Mouse (Mus musculus) embryonic facial prominence, embryonic 13.5 days (tissue): Measurements from ENCODE around the gene Tmem79. TPM values are rescaled to one million over a fixed set of nuclear protein-coding genes. Genes with fewer than 3 reads are reported as not detected.
"Not testable (repeated sequence)": the region's sequence is repeated elsewhere in the genome, so short reads cannot be mapped to it uniquely, and the experiment has no call there.

Experiments used
- ATAC-seq: fragments of 200-750 bp; cut with Nextera tagmentation; 2 replicates; pipeline ENCODE4 v1.8.0; 2017; ENCODE audit warnings: low read depth; ENCODE audit not compliant: insufficient number of reproducible peaks, insufficient read depth, low FRiP score, low TSS enrichment
- H3K27ac ChIP-seq: fragments of 300-500 bp; sonication (generic); 2 replicates; pipeline ENCODE4 v1.5.1; 2015; ENCODE audit warnings: moderate library complexity, mild to moderate bottlenecking, inconsistent platforms
- H3K27me3 ChIP-seq: fragments of 300-500 bp; sonication (generic); 2 replicates; pipeline ENCODE4 v1.6.1; 2015; ENCODE audit warnings: mild to moderate bottlenecking, inconsistent platforms
- H3K36me3 ChIP-seq: fragments of 300-500 bp; sonication (generic); 2 replicates; pipeline ENCODE4 v1.6.1; 2015; ENCODE audit warnings: mild to moderate bottlenecking, inconsistent platforms
- H3K4me1 ChIP-seq: fragments of 300-500 bp; sonication (generic); 2 replicates; pipeline ENCODE4 v1.6.1; 2015; ENCODE audit warnings: inconsistent platforms
- H3K4me2 ChIP-seq: fragments of 300-500 bp; sonication (generic); 2 replicates; pipeline ENCODE4 v1.6.1; 2015; ENCODE audit warnings: moderate library complexity, mild to moderate bottlenecking, inconsistent platforms
- H3K4me3 ChIP-seq: fragments of 300-500 bp; sonication (generic); 2 replicates; pipeline ENCODE4 v1.5.1; 2015; ENCODE audit warnings: mild to moderate bottlenecking, inconsistent platforms
- H3K9ac ChIP-seq: fragments of 300-500 bp; sonication (generic); 2 replicates; pipeline ENCODE4 v1.6.1; 2015; ENCODE audit warnings: mild to moderate bottlenecking, inconsistent platforms
- H3K9me3 ChIP-seq: fragments of 300-500 bp; sonication (generic); 2 replicates; pipeline ENCODE4 v1.6.1; 2016; ENCODE audit warnings: inconsistent platforms
- WGBS: fragments of 180-500 bp; shearing (Covaris S2); methylation state at CpG from one replicate; pipeline ENCODE4 v1.1.7; 2015; ENCODE audit warnings: mixed read lengths; 5-methylcytosine and 5-hydroxymethylcytosine counted together
- polyA plus RNA-seq: library from polyadenylated mRNA; unstranded; fragments of >200 nt; fragmentation: Nextera tagmentation; extraction: Ambion mirVana; gene quantifications from 2 replicates; pipeline ENCODE4 v1.2.1, GENCODE M21; 2015

The Tmem79 gene
- polyA plus RNA-seq, 1 experiment from 2014 or later, result 10.4 TPM

- Histone ChIP-seq H3K9ac (peak within 1 kb of the TSS; percentile 92), H3K27ac (peak within 1 kb of the TSS; percentile 95), H3K27me3 (no peaks in the 10 kb centered on the region), H3K4me2 (peak within 1 kb of the TSS; percentile 89), H3K4me3 (peak within 1 kb of the TSS; percentile 75), H3K36me3 (peaks cover 28% of the 10 kb centered on the region), H3K9me3 (no peaks in the 10 kb centered on the region), H3K4me1 (peaks cover 15% of the 10 kb centered on the region)
- under 1% methylated on average over 44 of the region's 44 CpGs for WGBS
- ATAC-seq, result peak; percentile 99
Observed at GRCm38 (mm10) chr3:88296561-88297318, 39.2 kb downstream of the Tmem79 start, which contains the start of the genes Tsacc and Cct3. Gene Tsacc (minus strand): TSS chr3:88296999. Gene Cct3 (plus strand): TSS chr3:88297116.

DNA sequence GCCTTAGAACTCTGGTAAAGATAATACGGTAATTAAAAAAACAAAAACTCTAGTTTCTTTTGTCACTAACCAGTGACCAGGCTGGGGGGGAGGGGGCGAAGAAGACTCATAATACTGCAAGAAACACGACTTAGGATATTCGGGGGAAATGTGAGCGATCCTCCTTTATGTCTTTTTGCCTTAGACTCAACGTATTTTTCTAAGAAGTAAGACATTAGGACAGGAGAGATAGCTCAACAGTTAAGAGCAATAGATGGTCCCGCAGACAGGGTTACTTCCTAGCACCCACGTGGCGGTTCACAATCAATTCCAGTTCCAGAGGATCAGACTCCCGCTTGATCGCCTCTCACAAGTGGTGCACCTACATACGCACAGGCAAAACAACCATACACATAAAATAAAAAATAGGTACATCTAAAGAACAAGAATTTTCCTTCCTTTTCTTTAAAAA is 39.8 kb downstream of the Tmem79 start:
- H3K27me3 ChIP-seq, result no peaks in the 10 kb centered on the region
- H3K4me2 ChIP-seq, result peak overlapping the region; percentile 89
- peak overlapping the region; percentile 92 for H3K9ac ChIP-seq
- no peaks in the 10 kb centered on the region for H3K9me3 ChIP-seq
- under 1% methylated on average over 12 of the region's 12 CpGs for WGBS
- peak overlapping the region; percentile 95 for H3K27ac ChIP-seq
- H3K4me1 ChIP-seq, result peaks cover 15% of the 10 kb centered on the region
- peaks cover 22% of the 10 kb centered on the region for H3K36me3 ChIP-seq
- H3K4me3 ChIP-seq, result peak overlapping the region; percentile 75
- ATAC-seq, result no peak

GRCm38 (mm10) chr3:88295272-88295671 is 40.7 kb downstream of the Tmem79 start:
- 70% methylated on average over 1 of the region's 1 CpGs for WGBS
- not testable (repeated sequence) for ATAC-seq, H3K27me3 ChIP-seq, H3K9me3 ChIP-seq
- Histone ChIP-seq H3K9ac (peak overlapping the region; percentile 28; the same call in 1 of the 2 replicates), H3K36me3 (peaks cover 13% of the 10 kb centered on the region), H3K4me3 (peak overlapping the region; percentile 75; the same call in 1 of the 2 replicates), H3K4me2 (peak overlapping the region; percentile 89), H3K27ac (peak overlapping the region; percentile 95; the same call in 1 of the 2 replicates), H3K4me1 (peaks cover 15% of the 10 kb centered on the region)

GRCm38 (mm10) chr3:88291970-88292369 is 44.0 kb downstream of the Tmem79 start:
- Histone ChIP-seq H3K9me3 (no peaks in the 10 kb centered on the region), H3K27me3 (no peaks in the 10 kb centered on the region), H3K4me2 (no peak overlapping the region), H3K36me3 (0 out of 2 replicates have a peak, but pooled peaks cover under 1% of the 10 kb centered on the region), H3K9ac (no peak overlapping the region), H3K4me1 (peaks cover 6% of the 10 kb centered on the region; the same call in 1 of the 2 replicates), H3K27ac (no peak overlapping the region), H3K4me3 (no peak overlapping the region)
- no peak for ATAC-seq
- WGBS, result 51% methylated on average over 4 of the region's 4 CpGs

DNA sequence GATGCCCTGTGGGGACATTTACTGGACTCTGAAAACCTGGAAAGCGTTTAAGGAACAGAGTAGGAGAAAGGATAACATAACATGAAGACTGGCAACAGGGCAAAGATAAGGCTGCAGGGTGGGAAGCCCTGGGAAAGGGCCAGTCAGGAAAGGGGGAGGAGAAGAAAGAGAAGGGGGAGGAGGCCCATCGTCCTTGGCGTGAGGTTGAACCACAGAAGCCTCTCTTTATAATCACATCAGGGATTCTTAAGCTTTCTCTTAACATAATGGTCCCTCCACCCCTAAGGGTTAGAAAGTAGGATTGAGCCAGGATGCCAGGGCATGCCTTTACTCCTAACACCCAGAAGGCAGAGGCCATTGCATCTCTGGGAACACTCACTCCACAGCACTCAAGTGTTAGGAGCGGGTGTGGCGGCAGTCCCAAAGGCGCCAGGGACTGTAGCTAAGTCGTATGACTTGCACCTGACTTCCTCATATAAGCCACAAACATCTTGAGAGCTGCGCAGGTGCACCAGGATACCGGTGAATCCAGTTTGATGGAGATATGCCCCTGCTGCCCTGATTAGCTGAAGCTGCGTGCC is 47.7 kb downstream of the Tmem79 start:
- H3K4me3 ChIP-seq, H3K4me1 ChIP-seq, H3K9me3 ChIP-seq, H3K9ac ChIP-seq, H3K27me3 ChIP-seq, H3K4me2 ChIP-seq, ATAC-seq, H3K27ac ChIP-seq: not testable (repeated sequence)
- H3K36me3 ChIP-seq, result peaks cover 10% of the 10 kb centered on the region; the same call in 1 of the 2 replicates
- WGBS, result 85% methylated on average over 10 of the region's 10 CpGs

DNA sequence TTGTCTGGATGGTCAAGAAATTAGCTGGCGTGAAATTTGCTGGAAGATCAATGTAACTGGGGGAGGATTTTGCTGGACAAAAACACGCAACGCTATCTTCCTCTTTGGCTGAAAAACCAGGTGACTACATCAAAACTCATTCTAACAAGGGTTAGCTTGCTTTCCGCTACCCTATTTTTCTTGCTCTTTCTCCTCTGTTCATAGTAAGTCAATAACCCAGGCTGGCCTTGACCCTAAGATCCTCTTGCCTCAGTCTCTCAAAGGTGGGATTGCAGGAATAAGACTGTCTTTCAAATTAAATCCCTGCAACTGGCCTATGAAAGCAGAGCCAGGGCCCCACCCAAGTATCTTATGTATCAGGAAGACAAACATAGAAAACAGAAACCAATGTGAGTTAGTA is 48.8 kb downstream of the Tmem79 start, which contains the start of gene Gm38392:
Gm38392 (minus strand) TSS at position 101 of the 400 bp plus-strand sequence.
- Histone ChIP-seq H3K4me1 (no peaks in the 10 kb centered on the region), H3K9ac (no peak within 1 kb of the TSS), H3K36me3 (peaks cover 10% of the 10 kb centered on the region; the same call in 1 of the 2 replicates), H3K27ac (no peak within 1 kb of the TSS), H3K4me2 (no peak within 1 kb of the TSS), H3K4me3 (no peak within 1 kb of the TSS), H3K9me3 (no peaks in the 10 kb centered on the region), H3K27me3 (no peaks in the 10 kb centered on the region)
- no peak for ATAC-seq
- WGBS, result 97% methylated on average over 4 of the region's 4 CpGs

- H3K9me3 ChIP-seq, H3K27me3 ChIP-seq, H3K9ac ChIP-seq, H3K4me3 ChIP-seq, H3K4me2 ChIP-seq, ATAC-seq, H3K4me1 ChIP-seq, H3K27ac ChIP-seq: not testable (repeated sequence)
- WGBS, result no CpG with 5 or more reads among the region's 2 CpGs
- H3K36me3 ChIP-seq, result peaks cover 10% of the 10 kb centered on the region; the same call in 1 of the 2 replicates
Observed at GRCm38 (mm10) chr3:88285565-88285895, 50.4 kb downstream of the Tmem79 start.

DNA sequence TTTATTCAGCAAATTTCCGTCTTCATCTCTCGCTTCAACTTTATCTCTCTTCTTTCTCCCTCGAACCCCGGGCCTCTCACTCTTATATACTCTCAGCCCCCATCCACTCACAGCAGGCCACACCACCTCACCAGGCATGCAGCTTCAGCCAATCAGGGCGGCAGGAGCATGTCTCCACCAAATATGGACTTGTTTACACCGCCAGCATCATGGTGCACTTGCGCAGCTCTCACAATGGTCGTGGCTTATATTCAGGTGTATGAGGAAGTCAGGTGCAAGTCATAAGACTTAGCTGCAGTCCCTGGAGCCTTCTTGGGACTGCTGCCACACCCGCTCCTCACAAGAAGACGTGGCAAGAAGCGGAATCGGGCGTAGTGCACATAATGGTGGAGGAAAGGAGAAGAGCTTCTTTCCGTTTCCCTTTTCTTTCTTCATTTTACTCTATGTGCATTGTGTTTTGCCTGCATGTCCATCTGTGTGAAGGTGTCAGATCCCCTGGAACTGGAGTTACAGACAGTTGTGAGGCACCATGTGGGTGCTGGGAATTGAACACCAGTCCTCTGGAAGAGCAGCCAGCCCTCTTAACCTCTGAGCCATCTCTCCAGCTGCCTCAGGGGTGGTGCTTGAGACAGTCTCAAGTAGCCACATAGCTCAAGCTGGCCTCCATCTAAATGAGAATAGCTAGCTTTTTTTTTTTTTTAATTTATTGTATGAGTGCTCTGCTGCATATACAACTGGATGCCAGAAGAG is 51.0 kb downstream of the Tmem79 start:
- H3K4me1 ChIP-seq, H3K4me2 ChIP-seq, H3K4me3 ChIP-seq, H3K9ac ChIP-seq, H3K27me3 ChIP-seq, H3K9me3 ChIP-seq, ATAC-seq, H3K27ac ChIP-seq: not testable (repeated sequence)
- peaks cover 10% of the 10 kb centered on the region; the same call in 1 of the 2 replicates for H3K36me3 ChIP-seq
- 95% methylated on average over 14 of the region's 14 CpGs for WGBS

DNA sequence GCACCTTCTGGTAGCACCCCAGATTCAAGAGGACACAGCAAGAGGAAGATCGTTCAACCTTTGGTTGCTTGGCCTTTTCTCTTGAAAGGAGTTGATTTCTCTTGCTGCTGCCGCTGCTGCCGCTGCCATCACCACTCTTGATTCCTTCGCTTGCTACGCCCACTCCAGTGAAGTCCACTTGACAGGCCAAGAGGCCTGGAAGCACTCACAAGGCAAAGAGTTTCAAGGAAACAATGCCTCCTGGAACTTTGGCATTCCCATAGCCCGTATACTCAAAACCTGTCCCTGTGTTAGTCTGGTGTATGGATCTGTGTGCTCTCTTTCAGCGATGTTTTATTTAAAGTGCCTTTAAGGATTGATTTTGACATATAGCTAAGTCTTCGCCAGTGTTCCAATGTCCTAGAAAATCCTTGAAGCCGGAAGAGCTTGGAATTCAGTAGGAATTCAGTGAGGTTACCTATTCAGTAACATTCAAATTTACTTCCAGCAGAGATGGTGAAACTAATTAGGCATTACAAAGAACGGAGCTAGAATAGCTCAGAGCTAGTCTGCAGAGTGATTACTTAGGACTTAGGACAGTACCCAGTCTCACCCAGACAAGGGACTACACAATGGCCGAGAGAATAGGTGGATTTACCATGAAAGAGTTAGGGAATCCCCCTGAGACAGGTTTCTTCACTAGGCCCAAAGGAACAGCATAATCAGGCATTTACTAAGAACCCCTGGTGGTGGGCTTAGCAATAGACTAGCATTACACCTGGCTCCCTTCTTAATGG is 54.6 kb downstream of the Tmem79 start:
- H3K36me3 ChIP-seq, ATAC-seq, H3K9ac ChIP-seq, H3K27me3 ChIP-seq, H3K4me3 ChIP-seq, H3K27ac ChIP-seq, H3K4me1 ChIP-seq, H3K9me3 ChIP-seq, H3K4me2 ChIP-seq: not testable (repeated sequence)
- WGBS, result 64% methylated on average over 11 of the region's 11 CpGs

DNA sequence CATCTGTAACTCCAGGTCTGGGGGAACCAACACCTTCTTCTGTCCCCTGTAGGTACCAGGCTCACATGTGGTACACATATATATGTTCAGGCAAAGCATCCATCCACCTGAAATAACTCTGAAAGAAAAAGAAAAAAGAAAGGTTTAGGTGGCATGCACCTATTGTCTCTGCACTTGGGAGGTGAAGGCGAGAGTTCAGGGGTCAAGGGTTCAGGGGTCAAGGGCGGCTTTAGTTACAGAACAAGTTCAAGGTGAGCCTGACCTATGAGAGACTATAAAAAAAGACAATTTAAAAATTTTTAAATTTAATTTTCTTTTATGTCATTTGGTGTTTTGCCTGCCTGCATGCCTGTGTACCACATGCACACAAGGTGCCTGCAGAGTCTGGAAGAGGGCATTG is 55.9 kb downstream of the Tmem79 start:
- Histone ChIP-seq H3K9ac (no peak overlapping the region), H3K27ac (no peak overlapping the region), H3K4me2 (no peak overlapping the region), H3K4me3 (no peak overlapping the region), H3K9me3 (no peaks in the 10 kb centered on the region), H3K27me3 (no peaks in the 10 kb centered on the region), H3K36me3 (no peaks in the 10 kb centered on the region), H3K4me1 (no peaks in the 10 kb centered on the region)
- no peak for ATAC-seq
- WGBS, result 90% methylated on average over 2 of the region's 2 CpGs
